In the genomic region with DNA sequence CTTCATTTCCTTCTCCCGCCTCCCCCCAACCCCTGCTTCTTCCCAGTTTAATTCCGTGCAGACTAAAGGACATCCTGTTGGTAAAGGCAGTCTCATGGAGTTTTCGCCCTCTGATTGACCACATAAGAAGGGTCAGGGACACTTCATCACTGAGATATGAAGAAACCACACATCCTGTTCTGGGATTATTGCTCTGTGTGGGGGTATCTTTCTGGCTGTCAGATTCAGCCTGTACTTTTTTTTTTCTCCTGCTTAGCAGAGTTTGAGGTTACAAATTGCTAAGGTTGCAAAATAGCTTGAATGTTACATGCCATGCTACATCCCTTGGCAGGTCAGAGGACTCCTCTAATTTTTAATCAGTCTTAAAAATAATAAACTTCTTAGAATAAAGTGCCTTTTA, we compare ENCODE assay signal across 35 mouse cellular contexts. TPM values are rescaled to one million over a fixed set of nuclear protein-coding genes. Genes with fewer than 3 reads are reported as not detected.
DNase-seq lines count a peak whose midpoint lies in the region; ATAC-seq and TF ChIP-seq lines count a peak whose summit lies in the region.
"Had no signal": no experiment of that assay in that cellular context is flagged by ENCODE, and none has a peak within 500 bp of the region (broad histone marks: within the 10 kb centered on the region; RNA-seq: fewer than 3 reads in every experiment).

No protein-coding gene starts in this region.

- peak; percentile 9 for DNase-seq in liver, adult 2 months (ENCODE audit: extremely low read depth, low read depth, low spot score)
- peak; percentile 10 for DNase-seq in 3134 (ENCODE audit: extremely low read depth, insufficient read length, low spot score)
- DNase-seq in 416B (ENCODE audit: low read depth) = peak; percentile 75
- no peak for DNase-seq in natural killer cell, adult 2 months (ENCODE audit: low spot score in 2 of 2)
- no peak for DNase-seq in thymus, postnatal 25 days
- DNase-seq: adrenal gland, adult 8-10 months; cerebellum, adult 18-20 months; cerebellum, postnatal 25 days; embryo, embryonic 11 days; gastrocnemius, adult 2 months; kidney, adult 11 months; layer of hippocampus, adult 9-11 months; liver, embryonic 13.5 days; lung, postnatal 10 days; thymus, adult 18-20 months had no signal

- TF ChIP-seq POLR2A in liver, adult 2 months (IDR thresholded peaks at IDR 0.05; ENCODE audit: extremely low read depth, insufficient read depth, low read length) = no peak
- no peak for TF ChIP-seq POLR2A in embryonic fibroblast, embryonic 13.5 days (IDR thresholded peaks at IDR 0.05; ENCODE audit: low read depth, low read length)

- no peaks in the 10 kb centered on the region for H3K36me3 ChIP-seq in liver, adult 2 months (ENCODE audit: control insufficient read depth, insufficient read depth, low read length)
- no peaks in the 10 kb centered on the region for H3K36me3 ChIP-seq in liver, embryonic 12.5 days
- H3K36me3 ChIP-seq: embryonic facial prominence, embryonic 13.5 days; hindbrain, embryonic 12.5 days; kidney, embryonic 15.5 days; liver, embryonic 13.5 days; neural tube, embryonic 15.5 days had no signal

- H3K27ac ChIP-seq in liver, adult 2 months (replicated peaks; ENCODE audit: insufficient read depth, low read depth, low read length) = no peak overlapping the region
- H3K27ac ChIP-seq in liver, embryonic 12.5 days = no peak overlapping the region
- peak overlapping the region; percentile 100 for H3K27ac ChIP-seq in embryonic fibroblast, embryonic 13.5 days (ENCODE audit: insufficient read depth, low read length)
- H3K27ac ChIP-seq: embryonic facial prominence, embryonic 13.5 days; gastrocnemius, adult 2 months; hindbrain, embryonic 12.5 days; kidney, embryonic 15.5 days; liver, embryonic 13.5 days; neural tube, embryonic 15.5 days had no signal

- no peak for TF ChIP-seq CTCF in liver, adult 2 months (IDR thresholded peaks at IDR 0.05; ENCODE audit: low read depth, low read length)
- no peak for TF ChIP-seq CTCF in embryonic fibroblast, embryonic 13.5 days (IDR thresholded peaks at IDR 0.05; ENCODE audit: borderline replicate concordance, insufficient read depth, low read length)

- 66% methylated on average over 3 of the region's 3 CpGs for WGBS in liver, adult 2 months
- 24% methylated on average over 3 of the region's 3 CpGs for WGBS in liver, embryonic 12.5 days (ENCODE audit: insufficient replicate concordance)

- H3K27me3 ChIP-seq in liver, adult 2 months (ENCODE audit: control insufficient read depth, insufficient read depth, low read length) = peaks cover 3% of the 10 kb centered on the region; the same call in 1 of the 2 replicates
- no peaks in the 10 kb centered on the region; the same call in 1 of the 2 replicates for H3K27me3 ChIP-seq in liver, embryonic 12.5 days (replicated peaks)
- H3K27me3 ChIP-seq: embryonic facial prominence, embryonic 13.5 days; hindbrain, embryonic 12.5 days; kidney, embryonic 15.5 days; liver, embryonic 13.5 days; neural tube, embryonic 15.5 days had no signal

- no peak overlapping the region for H3K4me2 ChIP-seq in liver, embryonic 12.5 days
- H3K4me2 ChIP-seq: embryonic facial prominence, embryonic 13.5 days; heart, embryonic 11.5 days; hindbrain, embryonic 12.5 days; kidney, embryonic 15.5 days; liver, embryonic 13.5 days; neural tube, embryonic 15.5 days had no signal

- H3K9ac ChIP-seq in liver, adult 2 months (ENCODE audit: low read depth, low read length) = no peak overlapping the region
- no peak overlapping the region for H3K9ac ChIP-seq in liver, embryonic 12.5 days
- H3K9ac ChIP-seq: embryonic facial prominence, embryonic 13.5 days; hindbrain, embryonic 12.5 days; kidney, embryonic 15.5 days; liver, embryonic 13.5 days; neural tube, embryonic 15.5 days had no signal

- ATAC-seq in liver, embryonic 12.5 days = no peak
- ATAC-seq: activated CD4-positive, CD25-positive, alpha-beta regulatory T cell, adult 4 months; CD4-positive, CD25-positive, alpha-beta regulatory T cell, adult 4 months; forebrain, embryonic 14.5 days; midbrain, embryonic 16.5 days had no signal

- no peaks in the 10 kb centered on the region for H3K4me1 ChIP-seq in liver, adult 2 months (ENCODE audit: control insufficient read depth, insufficient read depth, low read length)
- no peaks in the 10 kb centered on the region; the same call in 1 of the 2 replicates for H3K4me1 ChIP-seq in liver, embryonic 12.5 days
- peaks cover 15% of the 10 kb centered on the region for H3K4me1 ChIP-seq in embryonic fibroblast, embryonic 13.5 days (ENCODE audit: control insufficient read depth, insufficient read depth, low read length)
- H3K4me1 ChIP-seq: kidney, embryonic 15.5 days; liver, embryonic 13.5 days; neural tube, embryonic 15.5 days had no signal

- no peak overlapping the region for H3K4me3 ChIP-seq in liver, adult 2 months (ENCODE audit: insufficient read depth, low read depth, low read length)
- H3K4me3 ChIP-seq in liver, embryonic 12.5 days = no peak overlapping the region
- H3K4me3 ChIP-seq in embryonic fibroblast, embryonic 13.5 days (ENCODE audit: insufficient read depth, low read length) = no peak overlapping the region
- H3K4me3 ChIP-seq: embryonic facial prominence, embryonic 13.5 days; gastrocnemius, adult 2 months; hindbrain, embryonic 12.5 days; kidney, embryonic 15.5 days; liver, embryonic 13.5 days; neural tube, embryonic 15.5 days had no signal

- no peaks in the 10 kb centered on the region for H3K9me3 ChIP-seq in liver, embryonic 12.5 days (replicated peaks)
- H3K9me3 ChIP-seq: embryonic facial prominence, embryonic 13.5 days; hindbrain, embryonic 12.5 days; kidney, embryonic 15.5 days; liver, embryonic 13.5 days; neural tube, embryonic 15.5 days had no signal

- H3K79me2 ChIP-seq in liver, adult 2 months (ENCODE audit: control insufficient read depth, insufficient read depth, low read length) = no peaks in the 10 kb centered on the region

RNA-seq across cellular contexts. Expression of a gene that starts 6.6 kb away (rescaled TPM):
- total RNA-seq in liver, adult 2 months (2014; rRNA removed) = not detected in 2 replicates
- not detected in 2 replicates for polyA plus RNA-seq in liver, adult 2 months (2012; rRNA removed)
- not detected in 2 replicates for polyA plus RNA-seq in liver, embryonic 12.5 days (2016; fragmentation: Nextera tagmentation; extraction: Ambion mirVana)
- not detected in 2 replicates for polyA plus RNA-seq in embryonic fibroblast, embryonic 13.5 days (2011; ENCODE audit: insufficient read length, low read depth, missing spikeins)
- total RNA-seq: adrenal gland, adult 8-10 months; gastrocnemius, adult 2 months; gastrocnemius, postnatal 4 days; heart, postnatal 25 days; left cerebral cortex, adult 18-20 months; left cerebral cortex, postnatal 36 days; megakaryocyte-erythroid progenitor cell, adult 5-6 weeks had no signal
- polyA plus RNA-seq: activated CD4-positive, CD25-positive, alpha-beta regulatory T cell, adult 4 months; CD4-positive, CD25-positive, alpha-beta regulatory T cell, adult 4 months; embryonic facial prominence, embryonic 13.5 days; forebrain, embryonic 14.5 days; frontal cortex, adult 2 months; heart, embryonic 11.5 days; hindbrain, embryonic 12.5 days; kidney, embryonic 15.5 days; large intestine, adult 2 months; liver, embryonic 13.5 days; midbrain, embryonic 16.5 days; neural tube, embryonic 15.5 days; small intestine, adult 2 months; stomach, embryonic 16.5 days had no signal

RNA-seq across cellular contexts. Expression of a gene that starts 7.0 kb away (rescaled TPM):
- total RNA-seq in liver, adult 2 months (2014; rRNA removed) = not detected in 2 replicates
- polyA plus RNA-seq in liver, adult 2 months (2012; rRNA removed) = not detected in 2 replicates
- not detected in 2 replicates for polyA plus RNA-seq in liver, embryonic 12.5 days (2016; fragmentation: Nextera tagmentation; extraction: Ambion mirVana)
- not detected in 2 replicates for polyA plus RNA-seq in embryonic fibroblast, embryonic 13.5 days (2011; ENCODE audit: insufficient read length, low read depth, missing spikeins)
- total RNA-seq: adrenal gland, adult 8-10 months; gastrocnemius, adult 2 months; gastrocnemius, postnatal 4 days; heart, postnatal 25 days; left cerebral cortex, adult 18-20 months; left cerebral cortex, postnatal 36 days; megakaryocyte-erythroid progenitor cell, adult 5-6 weeks had no signal
- polyA plus RNA-seq: activated CD4-positive, CD25-positive, alpha-beta regulatory T cell, adult 4 months; CD4-positive, CD25-positive, alpha-beta regulatory T cell, adult 4 months; embryonic facial prominence, embryonic 13.5 days; forebrain, embryonic 14.5 days; frontal cortex, adult 2 months; heart, embryonic 11.5 days; hindbrain, embryonic 12.5 days; kidney, embryonic 15.5 days; large intestine, adult 2 months; liver, embryonic 13.5 days; midbrain, embryonic 16.5 days; neural tube, embryonic 15.5 days; small intestine, adult 2 months; stomach, embryonic 16.5 days had no signal

RNA-seq across cellular contexts. Expression of a gene that starts 20.3 kb away (rescaled TPM):
- total RNA-seq in liver, adult 2 months (2014; rRNA removed) = not detected in 2 replicates
- not detected in 2 replicates for polyA plus RNA-seq in liver, adult 2 months (2012; rRNA removed)
- not detected in 2 replicates for polyA plus RNA-seq in liver, embryonic 12.5 days (2016; fragmentation: Nextera tagmentation; extraction: Ambion mirVana)
- polyA plus RNA-seq in embryonic fibroblast, embryonic 13.5 days (2011; ENCODE audit: insufficient read length, low read depth, missing spikeins) = not detected in 2 replicates
- total RNA-seq: adrenal gland, adult 8-10 months; gastrocnemius, adult 2 months; gastrocnemius, postnatal 4 days; heart, postnatal 25 days; left cerebral cortex, adult 18-20 months; left cerebral cortex, postnatal 36 days; megakaryocyte-erythroid progenitor cell, adult 5-6 weeks had no signal
- polyA plus RNA-seq: activated CD4-positive, CD25-positive, alpha-beta regulatory T cell, adult 4 months; CD4-positive, CD25-positive, alpha-beta regulatory T cell, adult 4 months; embryonic facial prominence, embryonic 13.5 days; forebrain, embryonic 14.5 days; frontal cortex, adult 2 months; heart, embryonic 11.5 days; hindbrain, embryonic 12.5 days; kidney, embryonic 15.5 days; large intestine, adult 2 months; liver, embryonic 13.5 days; midbrain, embryonic 16.5 days; neural tube, embryonic 15.5 days; small intestine, adult 2 months; stomach, embryonic 16.5 days had no signal

RNA-seq across cellular contexts. Expression of a gene that starts 55.5 kb away (rescaled TPM):
- total RNA-seq in liver, adult 2 months (2014; rRNA removed) = not detected in 2 replicates
- not detected in 2 replicates for polyA plus RNA-seq in liver, adult 2 months (2012; rRNA removed)
- 0.13 and 0.24 TPM in 2 replicates for polyA plus RNA-seq in liver, embryonic 12.5 days (2016; fragmentation: Nextera tagmentation; extraction: Ambion mirVana)
- not detected in 2 replicates for polyA plus RNA-seq in embryonic fibroblast, embryonic 13.5 days (2011; ENCODE audit: insufficient read length, low read depth, missing spikeins)
- total RNA-seq: gastrocnemius, adult 2 months; gastrocnemius, postnatal 4 days; left cerebral cortex, adult 18-20 months; left cerebral cortex, postnatal 36 days had no signal
- polyA plus RNA-seq: CD4-positive, CD25-positive, alpha-beta regulatory T cell, adult 4 months; embryonic facial prominence, embryonic 13.5 days; hindbrain, embryonic 12.5 days; large intestine, adult 2 months; midbrain, embryonic 16.5 days; small intestine, adult 2 months had no signal

RNA-seq across cellular contexts. Expression of a gene that starts 58.5 kb away (rescaled TPM):
- not detected in 2 replicates for total RNA-seq in liver, adult 2 months (2014; rRNA removed)
- polyA plus RNA-seq in liver, adult 2 months (2012; rRNA removed) = not detected in 2 replicates
- polyA plus RNA-seq in liver, embryonic 12.5 days (2016; fragmentation: Nextera tagmentation; extraction: Ambion mirVana) = not detected in 2 replicates
- polyA plus RNA-seq in embryonic fibroblast, embryonic 13.5 days (2011; ENCODE audit: insufficient read length, low read depth, missing spikeins) = not detected in 2 replicates
- total RNA-seq: adrenal gland, adult 8-10 months; gastrocnemius, adult 2 months; gastrocnemius, postnatal 4 days; heart, postnatal 25 days; left cerebral cortex, adult 18-20 months; left cerebral cortex, postnatal 36 days; megakaryocyte-erythroid progenitor cell, adult 5-6 weeks had no signal
- polyA plus RNA-seq: activated CD4-positive, CD25-positive, alpha-beta regulatory T cell, adult 4 months; CD4-positive, CD25-positive, alpha-beta regulatory T cell, adult 4 months; embryonic facial prominence, embryonic 13.5 days; forebrain, embryonic 14.5 days; frontal cortex, adult 2 months; heart, embryonic 11.5 days; hindbrain, embryonic 12.5 days; kidney, embryonic 15.5 days; large intestine, adult 2 months; liver, embryonic 13.5 days; midbrain, embryonic 16.5 days; neural tube, embryonic 15.5 days; small intestine, adult 2 months; stomach, embryonic 16.5 days had no signal

Comparison
In these comparisons a context has a peak if more than half of its experiments do, and no peak if none do; other contexts are left out.
1. DNase-seq: peak in liver, adult 2 months (single experiment), 3134 (single experiment) and 416B (single experiment); none in natural killer cell, adult 2 months (0 of 2) and thymus, postnatal 25 days (single experiment).